Mouse (Mus musculus): ENCODE measurements around the gene Vamp2. TPM values are rescaled to one million over a fixed set of nuclear protein-coding genes. Genes with fewer than 3 reads are reported as not detected.

Vamp2 gene
- polyA plus RNA-seq, 1 experiment from 2014 or later: 124 TPM

- Histone ChIP-seq H3K4me1 (ENCODE audit: control insufficient read depth, insufficient read depth, low read length) (peaks cover 2% of the 10 kb centered on the region; the same call in 1 of the 2 replicates), H3K27ac (ENCODE audit: low read depth, low read length) (no peak overlapping the region), H3K36me3 (ENCODE audit: control insufficient read depth, insufficient read depth, low read length) (no peaks in the 10 kb centered on the region), H3K4me2 (ENCODE audit: low read length) (no peak overlapping the region), H3K9me3 (replicated peaks; ENCODE audit: control insufficient read depth, low read length) (no peaks in the 10 kb centered on the region), H3K4me3 (ENCODE audit: low read depth, low read length) (no peak overlapping the region), H3K9ac (ENCODE audit: low read length) (no peak overlapping the region), H3K27me3 (replicated peaks; ENCODE audit: control insufficient read depth, insufficient read depth, low read length) (no peaks in the 10 kb centered on the region)
- no peak for ATAC-seq
- 54% methylated on average over 5 of the region's 5 CpGs for WGBS
- no peak for DNase-seq (ENCODE audit: low spot score)
These were observed 11.7 kb upstream of the Vamp2 start for GRCm38 (mm10) chr11:69076572-69076971.

GRCm38 (mm10) chr11:69077316-69077715, 11.0 kb upstream of the Vamp2 start:
- 86% methylated on average over 9 of the region's 9 CpGs for WGBS
- DNase-seq (ENCODE audit: low spot score): no peak
- Histone ChIP-seq H3K36me3 (ENCODE audit: control insufficient read depth, insufficient read depth, low read length) (no peaks in the 10 kb centered on the region), H3K4me2 (ENCODE audit: low read length) (no peak overlapping the region), H3K27ac (ENCODE audit: low read depth, low read length) (no peak overlapping the region), H3K4me3 (ENCODE audit: low read depth, low read length) (no peak overlapping the region), H3K9me3 (replicated peaks; ENCODE audit: control insufficient read depth, low read length) (no peaks in the 10 kb centered on the region), H3K9ac (ENCODE audit: low read length) (no peak overlapping the region), H3K4me1 (ENCODE audit: control insufficient read depth, insufficient read depth, low read length) (no peaks in the 10 kb centered on the region), H3K27me3 (replicated peaks; ENCODE audit: control insufficient read depth, insufficient read depth, low read length) (no peaks in the 10 kb centered on the region)
- ATAC-seq: no peak

- Histone ChIP-seq H3K27ac (ENCODE audit: low read depth, low read length) (no peak overlapping the region), H3K9me3 (replicated peaks; ENCODE audit: control insufficient read depth, low read length) (no peaks in the 10 kb centered on the region), H3K9ac (ENCODE audit: low read length) (no peak overlapping the region), H3K27me3 (replicated peaks; ENCODE audit: control insufficient read depth, insufficient read depth, low read length) (no peaks in the 10 kb centered on the region), H3K4me2 (ENCODE audit: low read length) (no peak overlapping the region), H3K4me3 (ENCODE audit: low read depth, low read length) (no peak overlapping the region), H3K4me1 (ENCODE audit: control insufficient read depth, insufficient read depth, low read length) (no peaks in the 10 kb centered on the region), H3K36me3 (ENCODE audit: control insufficient read depth, insufficient read depth, low read length) (no peaks in the 10 kb centered on the region)
- DNase-seq (ENCODE audit: low spot score) (no peak), ATAC-seq (no peak)
- WGBS: 85% methylated on average over 6 of the region's 6 CpGs
These were observed 10.2 kb upstream of the Vamp2 start for GRCm38 (mm10) chr11:69078041-69078440.

- Histone ChIP-seq H3K27ac (ENCODE audit: low read depth, low read length) (no peak overlapping the region), H3K4me2 (ENCODE audit: low read length) (no peak overlapping the region), H3K4me1 (ENCODE audit: control insufficient read depth, insufficient read depth, low read length) (no peaks in the 10 kb centered on the region), H3K9ac (ENCODE audit: low read length) (no peak overlapping the region), H3K9me3 (replicated peaks; ENCODE audit: control insufficient read depth, low read length) (no peaks in the 10 kb centered on the region), H3K4me3 (ENCODE audit: low read depth, low read length) (no peak overlapping the region), H3K36me3 (ENCODE audit: control insufficient read depth, insufficient read depth, low read length) (no peaks in the 10 kb centered on the region), H3K27me3 (replicated peaks; ENCODE audit: control insufficient read depth, insufficient read depth, low read length) (no peaks in the 10 kb centered on the region)
- WGBS: 86% methylated on average over 5 of the region's 5 CpGs
- DNase-seq (ENCODE audit: low spot score) (no peak), ATAC-seq (no peak)
These were observed 9.4 kb upstream of the Vamp2 start for GRCm38 (mm10) chr11:69078805-69079438.

- no peak overlapping the region for H3K27ac ChIP-seq (ENCODE audit: low read depth, low read length)
- no peaks in the 10 kb centered on the region for H3K9me3 ChIP-seq (replicated peaks; ENCODE audit: control insufficient read depth, low read length)
- WGBS: 83% methylated on average over 15 of the region's 15 CpGs
- H3K4me1 ChIP-seq (ENCODE audit: control insufficient read depth, insufficient read depth, low read length): no peaks in the 10 kb centered on the region
- H3K27me3 ChIP-seq (replicated peaks; ENCODE audit: control insufficient read depth, insufficient read depth, low read length): no peaks in the 10 kb centered on the region
- no peak overlapping the region for H3K4me3 ChIP-seq (ENCODE audit: low read depth, low read length)
- no peak overlapping the region for H3K4me2 ChIP-seq (ENCODE audit: low read length)
- DNase-seq (ENCODE audit: low spot score) (no peak), ATAC-seq (no peak)
- no peaks in the 10 kb centered on the region for H3K36me3 ChIP-seq (ENCODE audit: control insufficient read depth, insufficient read depth, low read length)
- H3K9ac ChIP-seq (ENCODE audit: low read length): no peak overlapping the region
These were observed 8.0 kb upstream of the Vamp2 start for GRCm38 (mm10) chr11:69080102-69080854.

DNA sequence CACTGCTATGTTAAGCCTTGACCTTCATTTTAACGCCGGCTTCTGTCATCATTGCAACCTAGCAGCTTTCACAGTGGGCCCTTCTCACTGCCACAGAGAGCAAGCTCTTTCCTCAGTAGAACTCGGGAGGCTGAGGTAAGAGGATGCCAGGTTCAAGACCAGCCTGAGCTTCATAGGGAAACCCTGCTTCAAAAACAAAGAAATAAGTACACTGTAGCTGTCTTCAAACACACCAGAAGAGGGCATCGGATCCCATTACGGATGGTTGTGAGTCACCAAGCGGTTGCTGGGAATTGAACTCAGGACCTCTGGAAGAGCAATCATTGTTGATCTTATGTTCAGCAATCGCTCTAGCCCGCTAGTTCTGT, 7.5 kb upstream of the Vamp2 start:
- H3K27ac ChIP-seq (ENCODE audit: low read depth, low read length): no peak overlapping the region
- 85% methylated on average over 8 of the region's 8 CpGs for WGBS

GRCm38 (mm10) chr11:69081613-69082012, 6.7 kb upstream of the Vamp2 start:
- H3K27ac ChIP-seq (ENCODE audit: low read depth, low read length): no peak overlapping the region
- no peak overlapping the region for H3K9ac ChIP-seq (ENCODE audit: low read length)
- no peaks in the 10 kb centered on the region for H3K36me3 ChIP-seq (ENCODE audit: control insufficient read depth, insufficient read depth, low read length)
- no peak overlapping the region for H3K4me3 ChIP-seq (ENCODE audit: low read depth, low read length)
- H3K27me3 ChIP-seq (replicated peaks; ENCODE audit: control insufficient read depth, insufficient read depth, low read length): no peaks in the 10 kb centered on the region
- no peak for ATAC-seq
- no peak for DNase-seq (ENCODE audit: low spot score)
- no peak overlapping the region for H3K4me2 ChIP-seq (ENCODE audit: low read length)
- no peaks in the 10 kb centered on the region for H3K4me1 ChIP-seq (ENCODE audit: control insufficient read depth, insufficient read depth, low read length)
- H3K9me3 ChIP-seq (replicated peaks; ENCODE audit: control insufficient read depth, low read length): no peaks in the 10 kb centered on the region
- 89% methylated on average over 7 of the region's 7 CpGs for WGBS

More for the DNA sequence above, 7.5 kb upstream of the Vamp2 start:
- H3K9me3 ChIP-seq (replicated peaks; ENCODE audit: control insufficient read depth, low read length): no peaks in the 10 kb centered on the region
- H3K4me2 ChIP-seq (ENCODE audit: low read length): no peak overlapping the region
- no peak overlapping the region for H3K4me3 ChIP-seq (ENCODE audit: low read depth, low read length)
- no peak overlapping the region for H3K9ac ChIP-seq (ENCODE audit: low read length)
- H3K27me3 ChIP-seq (replicated peaks; ENCODE audit: control insufficient read depth, insufficient read depth, low read length): no peaks in the 10 kb centered on the region
- no peaks in the 10 kb centered on the region for H3K36me3 ChIP-seq (ENCODE audit: control insufficient read depth, insufficient read depth, low read length)
- no peak for ATAC-seq
- DNase-seq (ENCODE audit: low spot score): no peak
- no peaks in the 10 kb centered on the region for H3K4me1 ChIP-seq (ENCODE audit: control insufficient read depth, insufficient read depth, low read length)

- 66% methylated on average over 6 of the region's 6 CpGs for WGBS
- Histone ChIP-seq H3K4me1 (ENCODE audit: control insufficient read depth, insufficient read depth, low read length) (peaks cover 14% of the 10 kb centered on the region), H3K27ac (ENCODE audit: low read depth, low read length) (no peak overlapping the region), H3K36me3 (ENCODE audit: control insufficient read depth, insufficient read depth, low read length) (peaks cover 13% of the 10 kb centered on the region), H3K4me2 (ENCODE audit: low read length) (no peak overlapping the region), H3K4me3 (ENCODE audit: low read depth, low read length) (no peak overlapping the region), H3K9ac (ENCODE audit: low read length) (no peak overlapping the region), H3K9me3 (replicated peaks; ENCODE audit: control insufficient read depth, low read length) (no peaks in the 10 kb centered on the region), H3K27me3 (replicated peaks; ENCODE audit: control insufficient read depth, insufficient read depth, low read length) (no peaks in the 10 kb centered on the region)
- no peak for ATAC-seq
- no peak for DNase-seq (ENCODE audit: low spot score)
These were observed 2.7 kb upstream of the Vamp2 start for GRCm38 (mm10) chr11:69085608-69086007.

GRCm38 (mm10) chr11:69086390-69086789, 1.9 kb upstream of the Vamp2 start:
- no peaks in the 10 kb centered on the region for H3K27me3 ChIP-seq (replicated peaks; ENCODE audit: control insufficient read depth, insufficient read depth, low read length)
- H3K27ac ChIP-seq (ENCODE audit: low read depth, low read length): no peak overlapping the region
- H3K4me3 ChIP-seq (ENCODE audit: low read depth, low read length): no peak overlapping the region
- H3K9me3 ChIP-seq (replicated peaks; ENCODE audit: control insufficient read depth, low read length): no peaks in the 10 kb centered on the region
- H3K9ac ChIP-seq (ENCODE audit: low read length): no peak overlapping the region
- H3K4me1 ChIP-seq (ENCODE audit: control insufficient read depth, insufficient read depth, low read length): peaks cover 17% of the 10 kb centered on the region
- no peak overlapping the region for H3K4me2 ChIP-seq (ENCODE audit: low read length)
- DNase-seq (ENCODE audit: low spot score) (no peak), ATAC-seq (no peak)
- 79% methylated on average over 6 of the region's 6 CpGs for WGBS
- H3K36me3 ChIP-seq (ENCODE audit: control insufficient read depth, insufficient read depth, low read length): peaks cover 18% of the 10 kb centered on the region

Data from forebrain, embryonic 14.5 days (tissue).